Mouse (Mus musculus) testis, adult 2 months (tissue): ENCODE data around the gene Rhbdd1.

Experiments used
- CTCF ChIP-seq: fragments of 200-500 bp; IDR thresholded peaks from 2 replicates; pipeline ENCODE4 v1.5.1; 2012; ENCODE audit warnings: low read depth, mild to moderate bottlenecking, inconsistent platforms, low read length, moderate library complexity; ENCODE audit not compliant: control insufficient read depth, insufficient read depth, insufficient replicate concordance
- POLR2A ChIP-seq: fragments of 200-500 bp; IDR thresholded peaks from 2 replicates; pipeline ENCODE4 v1.6.1; 2012; ENCODE audit warnings: low read depth, mild to moderate bottlenecking, inconsistent platforms, low read length, moderate library complexity; ENCODE audit not compliant: control insufficient read depth

- TF ChIP-seq CTCF (no peak), POLR2A (no peak)
These were observed 99.4 kb downstream of the Rhbdd1 start for GRCm38 (mm10) chr1:82415641-82416040.
